Mouse (Mus musculus) E14TG2a.4 (cell line): Measurements from ENCODE around the gene Rnf213.

Source experiments
- CTCF ChIP-seq: conservative IDR thresholded peaks from 2 replicates; pipeline ENCODE4 v1.5.1; 2014; ENCODE audit warnings: low read length
- NANOG ChIP-seq: IDR thresholded peaks from 2 replicates; pipeline ENCODE4 v1.6.1; 2014; ENCODE audit warnings: borderline replicate concordance, low read length, mixed read lengths

DNA sequence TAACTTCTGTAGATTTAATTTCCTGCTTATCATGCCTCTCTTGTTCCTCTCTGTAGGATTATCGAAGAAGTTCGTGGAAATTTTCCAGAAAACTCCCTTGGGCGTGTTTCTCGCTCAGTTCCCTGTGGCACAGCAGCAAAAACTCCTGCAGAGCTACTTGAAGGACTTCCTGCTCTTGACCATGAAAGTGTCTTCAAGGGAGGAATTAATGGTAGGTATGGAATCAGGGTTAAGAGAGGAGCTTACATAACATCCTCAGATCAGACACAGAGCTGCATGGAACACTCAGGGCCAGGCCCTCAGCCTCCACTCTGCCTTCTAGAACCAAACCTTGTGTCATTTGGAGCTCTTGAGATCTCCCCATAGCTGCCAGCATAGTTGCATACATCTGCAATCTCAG lies 63.2 kb downstream of the Rnf213 start:
- no peak for TF ChIP-seq CTCF
- no peak for TF ChIP-seq NANOG
